Mouse (Mus musculus): ENCODE data around the gene Uvssa. TPM values are rescaled to one million over a fixed set of nuclear protein-coding genes. Genes with fewer than 3 reads are reported as not detected.

Uvssa gene
- polyA plus RNA-seq, 1 experiment from 2014 or later = 9.3 TPM

GRCm38 (mm10) chr5:33368651-33369050, 9.7 kb upstream of the Uvssa start:
- POLR2A ChIA-PET = interaction anchor here (1.0 to 2.2 kb wide), 2 partner anchors 10 to 27 kb away, joined by 3 to 6 read pairs; no protein-coding TSS in a partner anchor

GRCm38 (mm10) chr5:33371137-33371536, 7.2 kb upstream of the Uvssa start:
- in situ Hi-C loops (cut with MboI; ENCODE audit: low pct_unique_long_range_greater_than_20kb) = no loop called here
- ATAC-seq = peak; percentile 23
- ChIA-PET CTCF (interaction anchor here (0.7 to 5.9 kb wide), 10 partner anchors 12 to 93 kb away, joined by 3 to 35 read pairs (median 5); no protein-coding TSS in a partner anchor), POLR2A (interaction anchor here (0.6 to 1.4 kb wide), 3 partner anchors 10 to 34 kb away, joined by 3 to 4 read pairs (median 3); no protein-coding TSS in a partner anchor)
- no peak for DNase-seq (ENCODE audit: low read depth, low spot score)
- no peaks in the 10 kb centered on the region for H3K27me3 ChIP-seq
- no peak for TF ChIP-seq CTCF (IDR thresholded peaks at IDR 0.05)

More at GRCm38 (mm10) chr5:33368651-33369050, 9.7 kb upstream of the Uvssa start:
- no peak for ATAC-seq
- no peak for TF ChIP-seq CTCF (IDR thresholded peaks at IDR 0.05)
- DNase-seq (ENCODE audit: low read depth, low spot score) = no peak
- CTCF ChIA-PET = interaction anchor here (3.6 to 5.9 kb wide), 2 partner anchors 16 to 26 kb away, joined by 27 to 35 read pairs; no protein-coding TSS in a partner anchor
- in situ Hi-C loops (cut with MboI; ENCODE audit: low pct_unique_long_range_greater_than_20kb) = no loop called here
- H3K27me3 ChIP-seq = no peaks in the 10 kb centered on the region

- ATAC-seq (no peak), DNase-seq (ENCODE audit: low read depth, low spot score) (no peak)
- H3K27me3 ChIP-seq = no peaks in the 10 kb centered on the region
- CTCF ChIA-PET = interaction anchor here (1.2 to 5.9 kb wide), 7 partner anchors 13 to 88 kb away, joined by 3 to 35 read pairs (median 6); no protein-coding TSS in a partner anchor
- POLR2A ChIA-PET = interaction anchor here (1.1 to 1.4 kb wide), 2 partner anchors 14 to 35 kb away, joined by 3 to 4 read pairs; no protein-coding TSS in a partner anchor
- TF ChIP-seq CTCF (IDR thresholded peaks at IDR 0.05) = no peak
- in situ Hi-C loops (cut with MboI; ENCODE audit: low pct_unique_long_range_greater_than_20kb) = no loop called here
Observed at GRCm38 (mm10) chr5:33371668-33372067, 6.7 kb upstream of the Uvssa start.

GRCm38 (mm10) chr5:33372331-33373038, 5.9 kb upstream of the Uvssa start:
- no peak for TF ChIP-seq CTCF (IDR thresholded peaks at IDR 0.05)
- CTCF ChIA-PET = interaction anchor here (1.3 to 5.9 kb wide), 6 partner anchors 14 to 75 kb away, joined by 4 to 35 read pairs (median 14); no protein-coding TSS in a partner anchor

GRCm38 (mm10) chr5:33377176-33377575, 1.2 kb upstream of the Uvssa start:
- TF ChIP-seq CTCF (IDR thresholded peaks at IDR 0.05) = no peak
- in situ Hi-C loops (cut with MboI; ENCODE audit: low pct_unique_long_range_greater_than_20kb) = loop anchor here (5.0 kb wide), 2 partner anchors 105 to 170 kb away; partner anchors contain the start of gene Ctbp1
- POLR2A ChIA-PET = interaction anchor here (1.5 to 4.1 kb wide), 2 partner anchors 41 to 104 kb away, joined by 13 to 34 read pairs; partner anchors contain the start of genes Ctbp1 and Maea
- DNase-seq (ENCODE audit: low read depth, low spot score) = no peak
- CTCF ChIA-PET = interaction anchor here (1.0 to 2.5 kb wide), 4 partner anchors 19 to 105 kb away, joined by 3 to 10 read pairs (median 5); partner anchors contain the start of gene Ctbp1
- H3K27me3 ChIP-seq = no peaks in the 10 kb centered on the region
- ATAC-seq = no peak

More at GRCm38 (mm10) chr5:33372331-33373038, 5.9 kb upstream of the Uvssa start:
- ATAC-seq (no peak), DNase-seq (ENCODE audit: low read depth, low spot score) (no peak)
- POLR2A ChIA-PET = interaction anchor here (1.1 to 3.3 kb wide), 3 partner anchors 15 to 97 kb away, joined by 3 to 11 read pairs (median 4); partner anchors contain the start of gene Ctbp1
- in situ Hi-C loops (cut with MboI; ENCODE audit: low pct_unique_long_range_greater_than_20kb) = no loop called here
- H3K27me3 ChIP-seq = no peaks in the 10 kb centered on the region

DNA sequence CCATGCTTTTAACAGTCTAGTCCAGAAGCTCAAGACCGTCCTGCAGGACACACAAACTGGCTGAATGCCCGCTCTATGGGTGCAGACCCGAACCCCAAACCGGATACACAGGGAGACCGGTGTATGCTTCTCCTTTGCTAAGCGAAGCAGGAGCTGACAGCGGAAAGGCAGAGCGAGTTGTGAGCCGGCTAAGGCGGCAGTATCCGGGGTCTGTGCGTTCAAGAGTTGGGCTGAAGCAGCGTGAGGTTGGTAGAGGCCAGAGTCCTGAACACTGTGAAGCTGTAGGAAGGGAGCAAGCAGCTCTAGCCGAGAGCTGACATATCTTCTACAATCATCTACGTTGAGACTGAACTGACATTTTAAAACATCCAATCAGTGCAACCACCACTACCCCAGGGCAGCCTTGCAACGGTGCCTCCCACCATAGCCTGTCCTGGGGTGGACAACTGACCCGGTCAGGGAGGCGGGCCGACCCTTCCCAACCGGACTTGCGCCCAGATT, 498 bp upstream of the Uvssa start:
- DNase-seq (ENCODE audit: low read depth, low spot score) = no peak
- peak; percentile 1 for ATAC-seq
- in situ Hi-C loops (cut with MboI; ENCODE audit: low pct_unique_long_range_greater_than_20kb) = loop anchor here (5.0 kb wide), 2 partner anchors 106 to 171 kb away; partner anchors contain the start of gene Ctbp1
- ChIA-PET POLR2A (interaction anchor here (0.9 to 4.1 kb wide), 5 partner anchors 34 to 104 kb away, joined by 3 to 34 read pairs (median 10); partner anchors contain the start of genes Ctbp1 and Maea), CTCF (interaction anchor here (1.0 to 2.5 kb wide), 7 partner anchors 19 to 108 kb away, joined by 3 to 15 read pairs (median 4); partner anchors contain the start of gene Ctbp1)
- no peak for TF ChIP-seq CTCF (IDR thresholded peaks at IDR 0.05)
- no peaks in the 10 kb centered on the region for H3K27me3 ChIP-seq

DNA sequence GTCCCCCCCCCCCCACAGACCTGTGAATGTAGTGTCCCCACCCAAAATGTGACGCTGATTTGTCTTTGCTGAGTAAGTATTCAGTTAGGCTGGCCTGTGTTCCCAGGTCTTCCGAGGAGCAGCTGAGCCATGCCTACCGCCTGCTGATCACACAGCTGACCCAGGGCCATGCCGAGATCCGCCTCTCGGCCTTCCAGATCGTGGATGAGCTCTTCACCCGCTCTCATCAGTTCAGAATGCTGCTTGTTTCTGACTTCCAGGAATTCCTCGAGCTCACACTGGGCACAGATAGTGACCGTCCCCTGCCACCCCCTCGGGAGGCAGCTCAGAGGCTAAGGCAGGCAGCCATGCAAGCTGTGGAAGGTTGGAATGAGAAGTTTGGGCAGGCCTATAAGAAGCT, 9.2 kb downstream of the Uvssa start:
- no peak for TF ChIP-seq CTCF (IDR thresholded peaks at IDR 0.05)
- H3K27me3 ChIP-seq = no peaks in the 10 kb centered on the region
- DNase-seq (ENCODE audit: low read depth, low spot score) (no peak), ATAC-seq (no peak)
- CTCF ChIA-PET = no interaction called here
- in situ Hi-C loops (cut with MboI; ENCODE audit: low pct_unique_long_range_greater_than_20kb) = no loop called here
- POLR2A ChIA-PET = no interaction called here

- in situ Hi-C loops (cut with MboI; ENCODE audit: low pct_unique_long_range_greater_than_20kb) = loop anchor here (5.0 kb wide), 2 partner anchors 48 to 103 kb away; no protein-coding TSS in a partner anchor
- ChIA-PET POLR2A (interaction anchor here (0.6 to 1.1 kb wide), 3 partner anchors 10 to 261 kb away, joined by 3 to 6 read pairs (median 3); no protein-coding TSS in a partner anchor), CTCF (interaction anchor here (0.6 to 3.5 kb wide), 29 partner anchors 9 to 200 kb away, joined by 3 to 31 read pairs (median 4); partner anchors contain the start of gene Uvssa)
- ATAC-seq (no peak), DNase-seq (ENCODE audit: low read depth, low spot score) (no peak)
- peak; percentile 98 for TF ChIP-seq CTCF (IDR thresholded peaks at IDR 0.05)
- H3K27me3 ChIP-seq = no peaks in the 10 kb centered on the region
Observed at GRCm38 (mm10) chr5:33393803-33394202, 15.5 kb downstream of the Uvssa start.

DNA sequence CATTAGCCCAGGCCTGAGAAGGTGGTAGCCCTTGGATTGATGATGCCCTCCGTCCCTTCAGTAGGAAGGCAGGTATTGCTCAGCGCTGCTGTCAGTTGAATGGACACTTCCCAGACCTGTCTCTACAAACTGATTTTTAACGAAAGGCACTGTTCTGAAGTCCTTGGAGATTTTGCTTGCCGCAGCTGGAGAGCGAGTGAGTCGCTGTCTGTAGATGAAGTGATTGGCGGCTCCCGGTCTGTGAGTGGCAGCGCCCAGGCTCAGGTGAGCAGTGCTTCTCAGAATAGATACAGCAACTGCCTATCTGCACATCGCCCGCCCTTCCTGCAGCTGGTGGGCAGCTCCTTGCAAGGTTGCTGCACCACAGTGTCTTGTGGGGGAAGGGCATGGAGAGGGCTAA, 17.3 kb downstream of the Uvssa start:
- ChIA-PET CTCF (interaction anchor here (1.1 to 3.5 kb wide), 5 partner anchors 10 to 100 kb away, joined by 3 to 31 read pairs (median 9); partner anchors contain the start of gene Uvssa), POLR2A (no interaction called here)
- ATAC-seq = no peak
- no peak for DNase-seq (ENCODE audit: low read depth, low spot score)
- in situ Hi-C loops (cut with MboI; ENCODE audit: low pct_unique_long_range_greater_than_20kb) = loop anchor here (5.0 kb wide), 1 partner anchor 187 kb away; no protein-coding TSS in a partner anchor
- no peak for TF ChIP-seq CTCF (IDR thresholded peaks at IDR 0.05)
- no peaks in the 10 kb centered on the region for H3K27me3 ChIP-seq

GRCm38 (mm10) chr5:33396828-33397227, 18.5 kb downstream of the Uvssa start:
- in situ Hi-C loops (cut with MboI; ENCODE audit: low pct_unique_long_range_greater_than_20kb) = loop anchor here (5.0 kb wide), 1 partner anchor 185 kb away; no protein-coding TSS in a partner anchor
- H3K27me3 ChIP-seq = no peaks in the 10 kb centered on the region
- CTCF ChIA-PET = interaction anchor here (1.7 kb wide), 1 partner anchor 15 kb away, joined by 6 read pairs; no protein-coding TSS in a partner anchor
- DNase-seq (ENCODE audit: low read depth, low spot score) = no peak
- no peak for TF ChIP-seq CTCF (IDR thresholded peaks at IDR 0.05)
- ATAC-seq = no peak
- POLR2A ChIA-PET = interaction anchor here (0.5 kb wide), 1 partner anchor 168 kb away, joined by 3 read pairs; no protein-coding TSS in a partner anchor

Measured in Patski (cell line).